Mouse (Mus musculus) CH12.LX (cell line): ENCODE results near the gene Cdc20b.

Experiments
- BHLHE40 ChIP-seq: IDR thresholded peaks from 2 replicates; pipeline ENCODE4 v1.6.1; 2011; ENCODE audit warnings: mild to moderate bottlenecking, low read depth, low read length, improper control_type of control experiment
- CTCF ChIP-seq, 2 experiments: IDR thresholded peaks in 1 of 2; conservative IDR thresholded peaks in 1 of 2; 2 replicates each; pipeline ENCODE4 v1.5.1; 2011 to 2012; ENCODE audit warnings: low read depth in 2 of 2, low read length in 2 of 2, improper control_type of control experiment in 1 of 2, inconsistent platforms in 1 of 2, mild to moderate bottlenecking in 1 of 2, moderate library complexity in 1 of 2
- ETS1 ChIP-seq: conservative IDR thresholded peaks from 2 replicates; pipeline ENCODE4 v1.6.1; 2012; ENCODE audit warnings: low read depth, mild to moderate bottlenecking, inconsistent platforms, low read length, improper control_type of control experiment, moderate library complexity
- HCFC1 ChIP-seq: IDR thresholded peaks from 2 replicates; pipeline ENCODE4 v1.6.1; 2012; ENCODE audit warnings: low read depth, mild to moderate bottlenecking, inconsistent platforms, low read length, improper control_type of control experiment
- IRF4 ChIP-seq: IDR thresholded peaks from 2 replicates; pipeline ENCODE4 v1.6.1; 2014; ENCODE audit warnings: low read depth, mild to moderate bottlenecking, inconsistent platforms, low read length, improper control_type of control experiment
- KAT2A ChIP-seq: IDR thresholded peaks from 2 replicates; pipeline ENCODE4 v1.6.1; 2012; ENCODE audit warnings: low read length, improper control_type of control experiment, inconsistent platforms; ENCODE audit not compliant: insufficient replicate concordance
- POLR2A ChIP-seq: IDR thresholded peaks from 2 replicates; pipeline ENCODE4 v1.6.1; 2011; ENCODE audit warnings: low read depth, mild to moderate bottlenecking, improper control_type of control experiment, low read length
- POLR2AphosphoS2 ChIP-seq: IDR thresholded peaks from 2 replicates; pipeline ENCODE4 v1.6.1; 2011; ENCODE audit warnings: low read depth, low read length, improper control_type of control experiment
- RAD21 ChIP-seq: IDR thresholded peaks from 2 replicates; pipeline ENCODE4 v1.6.1; 2011; ENCODE audit warnings: low read depth, mild to moderate bottlenecking, low read length, improper control_type of control experiment, moderate library complexity
- TBP ChIP-seq: conservative IDR thresholded peaks from 2 replicates; pipeline ENCODE4 v1.6.1; 2011; ENCODE audit warnings: low read depth, low read length, improper control_type of control experiment
- TCF12 ChIP-seq: IDR thresholded peaks from 2 replicates; pipeline ENCODE4 v1.6.1; 2014; ENCODE audit warnings: low read depth, mild to moderate bottlenecking, inconsistent platforms, low read length, improper control_type of control experiment
- USF2 ChIP-seq: conservative IDR thresholded peaks from 2 replicates; pipeline ENCODE4 v1.6.1; 2011; ENCODE audit warnings: low read depth, low read length, improper control_type of control experiment
- ZMIZ1 ChIP-seq: IDR thresholded peaks from 2 replicates; pipeline ENCODE4 v1.6.1; 2012; ENCODE audit warnings: low read depth, mild to moderate bottlenecking, inconsistent platforms, low read length, improper control_type of control experiment

DNA sequence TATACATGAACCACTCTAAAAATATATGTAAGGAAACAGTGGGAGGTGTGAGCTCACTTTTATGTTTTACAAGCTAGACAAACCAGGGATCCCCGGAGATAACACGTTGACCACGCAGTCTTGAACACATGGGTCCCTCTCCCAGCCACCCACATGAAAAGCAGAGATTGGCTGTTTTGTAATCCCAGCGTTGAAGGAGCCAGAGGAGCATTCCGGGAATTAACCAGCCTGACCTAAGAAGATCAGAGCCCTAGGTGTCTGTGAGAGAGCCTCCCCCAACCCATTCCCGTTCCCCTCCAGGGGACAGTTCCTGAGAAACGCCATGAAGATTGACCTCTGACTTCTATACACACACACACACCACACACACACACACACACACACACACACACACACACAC lies 3.6 kb upstream of the Cdc20b start:
- TF ChIP-seq BHLHE40 (no peak), IRF4 (no peak), CTCF (conservative IDR thresholded peaks at IDR 0.05 in 1 of 2, IDR thresholded peaks at IDR 0.05 in 1 of 2; ENCODE audit: low read depth in 2 of 2, low read length in 2 of 2) (no peak), ZMIZ1 (no peak), TBP (no peak), TCF12 (no peak), KAT2A (no peak), HCFC1 (no peak), POLR2AphosphoS2 (no peak), RAD21 (no peak), USF2 (no peak), ETS1 (no peak), POLR2A (no peak)
